Mouse (Mus musculus) forebrain, postnatal 0 days (tissue): Measurements from ENCODE around the gene S1pr1. TPM values are rescaled to one million over a fixed set of nuclear protein-coding genes. Genes with fewer than 3 reads are reported as not detected.

Experiments used
- ATAC-seq: fragments of 200-750 bp; cut with Nextera tagmentation; 2 replicates; pipeline ENCODE4 v1.8.0; 2017; ENCODE audit warnings: mild to moderate bottlenecking, moderate library complexity
- DNase-seq: peaks from one replicate; pipeline ENCODE4 v3.0.0-alpha.2; 2015
- H3K27ac ChIP-seq: fragments of 300-500 bp; sonication (generic); 2 replicates; pipeline ENCODE4 v1.5.1; 2014; ENCODE audit warnings: low read depth, mild to moderate bottlenecking, antibody characterized with exemption, low read length, moderate library complexity, mixed read lengths
- H3K27me3 ChIP-seq: fragments of 300-500 bp; sonication (generic); 2 replicates; pipeline ENCODE4 v1.6.1; 2014; ENCODE audit warnings: mild to moderate bottlenecking, low read length, mixed read lengths; ENCODE audit not compliant: insufficient read depth
- H3K36me3 ChIP-seq: fragments of 300-500 bp; sonication (generic); 2 replicates; pipeline ENCODE4 v1.6.1; 2014; ENCODE audit warnings: mild to moderate bottlenecking, moderate library complexity; ENCODE audit not compliant: insufficient read depth
- H3K4me1 ChIP-seq: fragments of 300-500 bp; sonication (generic); 2 replicates; pipeline ENCODE4 v1.6.1; 2014; ENCODE audit warnings: antibody characterized with exemption; ENCODE audit not compliant: insufficient read depth
- H3K4me2 ChIP-seq: fragments of 300-500 bp; sonication (generic); 2 replicates; pipeline ENCODE4 v1.6.1; 2014; ENCODE audit warnings: low read depth, mild to moderate bottlenecking, moderate library complexity
- H3K4me3 ChIP-seq: fragments of 300-500 bp; sonication (generic); 2 replicates; pipeline ENCODE4 v1.5.1; 2014; ENCODE audit warnings: low read depth, low read length, mixed read lengths
- H3K9ac ChIP-seq: fragments of 300-500 bp; sonication (generic); 2 replicates; pipeline ENCODE4 v1.6.1; 2014; ENCODE audit warnings: mild to moderate bottlenecking
- H3K9me3 ChIP-seq: fragments of 300-500 bp; sonication (generic); 2 replicates; pipeline ENCODE4 v1.6.1; 2016; ENCODE audit warnings: low read length
- CTCF ChIP-seq: sonication (generic); IDR thresholded peaks from 2 replicates; pipeline ENCODE4 v1.5.1; 2016; ENCODE audit warnings: antibody characterized with exemption, control low read depth, low read depth
- WGBS: fragments of 180-500 bp; shearing (Covaris S2); extraction: QIAGEN DNeasy Blood & Tissue Kit; methylation state at CpG from one replicate; pipeline ENCODE4 v1.1.7; 2014; 5-methylcytosine and 5-hydroxymethylcytosine counted together
- polyA plus RNA-seq: library from polyadenylated mRNA; unstranded; fragments of >200 nt; fragmentation: Nextera tagmentation; extraction: Ambion mirVana; gene quantifications from 2 replicates; pipeline ENCODE4 v1.2.1, GENCODE M21; 2015
- total RNA-seq: library from RNA; depleted of rRNA; stranded (reverse); fragments of >200 nt; gene quantifications from 2 replicates; pipeline ENCODE4 v1.2.3, GENCODE M21; 2014

The S1pr1 gene
- total and polyA plus RNA-seq, 2 experiments from 2014 or later, result 31.7 to 38.7 TPM

- 80% methylated on average over 1 of the region's 1 CpGs for WGBS
- H3K36me3 ChIP-seq, result no peaks in the 10 kb centered on the region
- ATAC-seq (no peak), DNase-seq (no peak)
- H3K9me3 ChIP-seq, result no peaks in the 10 kb centered on the region
- H3K27me3 ChIP-seq, result no peaks in the 10 kb centered on the region
- H3K4me1 ChIP-seq, result no peaks in the 10 kb centered on the region
- no peak overlapping the region for H3K9ac ChIP-seq
- no peak for TF ChIP-seq CTCF
- no peak overlapping the region for H3K4me2 ChIP-seq
- H3K27ac ChIP-seq, result no peak overlapping the region
- H3K4me3 ChIP-seq, result no peak overlapping the region
Measured at GRCm38 (mm10) chr3:115689920-115690319, 25.0 kb downstream of the S1pr1 start.

- H3K27ac ChIP-seq, result no peak overlapping the region
- no peak overlapping the region for H3K4me3 ChIP-seq
- no peaks in the 10 kb centered on the region for H3K27me3 ChIP-seq
- no peaks in the 10 kb centered on the region for H3K9me3 ChIP-seq
- H3K36me3 ChIP-seq, result no peaks in the 10 kb centered on the region
- no peaks in the 10 kb centered on the region for H3K4me1 ChIP-seq
- ATAC-seq (no peak), DNase-seq (no peak)
- no peak for TF ChIP-seq CTCF
- WGBS, result 28% methylated on average over 8 of the region's 8 CpGs
- H3K9ac ChIP-seq, result no peak overlapping the region
- no peak overlapping the region for H3K4me2 ChIP-seq
Measured at GRCm38 (mm10) chr3:115689352-115689751, 25.5 kb downstream of the S1pr1 start.

- H3K4me2 ChIP-seq, result no peak overlapping the region
- no peaks in the 10 kb centered on the region for H3K9me3 ChIP-seq
- no peak overlapping the region for H3K27ac ChIP-seq
- no peak overlapping the region for H3K4me3 ChIP-seq
- ATAC-seq (no peak), DNase-seq (no peak)
- no peak for TF ChIP-seq CTCF
- H3K9ac ChIP-seq, result no peak overlapping the region
- no peaks in the 10 kb centered on the region for H3K4me1 ChIP-seq
- 92% methylated on average over 2 of the region's 2 CpGs for WGBS
- no peaks in the 10 kb centered on the region for H3K27me3 ChIP-seq
- no peaks in the 10 kb centered on the region for H3K36me3 ChIP-seq
Measured at GRCm38 (mm10) chr3:115687821-115688220, 27.1 kb downstream of the S1pr1 start.

GRCm38 (mm10) chr3:115682328-115683088, 32.4 kb downstream of the S1pr1 start:
- Histone ChIP-seq H3K4me1 (no peaks in the 10 kb centered on the region), H3K4me2 (no peak overlapping the region), H3K9ac (no peak overlapping the region), H3K27ac (no peak overlapping the region), H3K36me3 (no peaks in the 10 kb centered on the region), H3K4me3 (no peak overlapping the region), H3K27me3 (no peaks in the 10 kb centered on the region), H3K9me3 (no peaks in the 10 kb centered on the region)
- DNase-seq, result no peak
- WGBS, result 83% methylated on average over 14 of the region's 14 CpGs
- no peak for ATAC-seq
- no peak for TF ChIP-seq CTCF

GRCm38 (mm10) chr3:115681184-115681583, 33.7 kb downstream of the S1pr1 start:
- H3K4me1 ChIP-seq, result no peaks in the 10 kb centered on the region
- DNase-seq, result no peak
- no peak overlapping the region for H3K27ac ChIP-seq
- H3K9me3 ChIP-seq, result no peaks in the 10 kb centered on the region
- no peak for ATAC-seq
- 95% methylated on average over 1 of the region's 1 CpGs for WGBS
- H3K4me2 ChIP-seq, result no peak overlapping the region
- H3K4me3 ChIP-seq, result no peak overlapping the region
- no peaks in the 10 kb centered on the region for H3K27me3 ChIP-seq
- H3K36me3 ChIP-seq, result no peaks in the 10 kb centered on the region
- TF ChIP-seq CTCF, result no peak
- no peak overlapping the region for H3K9ac ChIP-seq

- DNase-seq (no peak), ATAC-seq (no peak)
- no peak overlapping the region for H3K4me2 ChIP-seq
- no peaks in the 10 kb centered on the region for H3K9me3 ChIP-seq
- H3K9ac ChIP-seq, result no peak overlapping the region
- no peaks in the 10 kb centered on the region for H3K27me3 ChIP-seq
- H3K36me3 ChIP-seq, result no peaks in the 10 kb centered on the region
- H3K4me3 ChIP-seq, result no peak overlapping the region
- WGBS, result 87% methylated on average over 7 of the region's 7 CpGs
- H3K4me1 ChIP-seq, result no peaks in the 10 kb centered on the region
- H3K27ac ChIP-seq, result no peak overlapping the region
- TF ChIP-seq CTCF, result no peak
Measured at GRCm38 (mm10) chr3:115679022-115679421, 35.9 kb downstream of the S1pr1 start.

- TF ChIP-seq CTCF, result no peak
- Histone ChIP-seq H3K4me1 (no peaks in the 10 kb centered on the region), H3K9me3 (no peaks in the 10 kb centered on the region), H3K9ac (no peak overlapping the region), H3K4me2 (no peak overlapping the region), H3K36me3 (no peaks in the 10 kb centered on the region), H3K27me3 (no peaks in the 10 kb centered on the region), H3K4me3 (no peak overlapping the region), H3K27ac (no peak overlapping the region)
- DNase-seq (no peak), ATAC-seq (no peak)
- 89% methylated on average over 6 of the region's 6 CpGs for WGBS
Measured at GRCm38 (mm10) chr3:115675546-115676535, 39.0 kb downstream of the S1pr1 start.
